Comparison of ENCODE assay signal across 20 mouse cellular contexts in genomic region chr1:167752661-167753060, GRCm38 (mm10).
DNase-seq lines count a peak whose midpoint lies in the region; ATAC-seq lines count a peak whose summit lies in the region.
"Had no signal": no experiment of that assay in that cellular context is flagged by ENCODE, and none has a peak within 500 bp of the region (broad histone marks: within the 10 kb centered on the region; RNA-seq: fewer than 3 reads in every experiment).

No protein-coding gene starts in this region.

- peak; percentile 6 for DNase-seq in kidney, adult 18-20 months
- peak; percentile 43 for DNase-seq in midbrain, embryonic 14.5 days
- peak; percentile 21 for DNase-seq in adrenal gland, postnatal 25 days
- DNase-seq in lung, postnatal 14 days: peak; percentile 26
- DNase-seq in c-Kit-positive CD71-positive TER-119-positive erythroid progenitor cells, embryonic 14.5 days (ENCODE audit: low spot score): no peak
- DNase-seq in left cerebral cortex, adult 8-10 months (ENCODE audit: low spot score in 2 of 2): no peak
- DNase-seq: cerebellum, adult 9-11 months; gastrocnemius, postnatal 25 days; heart, postnatal 36 days; layer of hippocampus, postnatal 36 days; thymus, postnatal 36 days had no signal

- no peak for ATAC-seq in kidney, embryonic 14.5 days (ENCODE audit: low FRiP score, low TSS enrichment)
- no peak for ATAC-seq in midbrain, embryonic 14.5 days (ENCODE audit: low FRiP score, low TSS enrichment)
- ATAC-seq in midbrain, embryonic 15.5 days (replicated peaks): no peak
- ATAC-seq: CD4-positive, CD25-positive, alpha-beta regulatory T cell, adult 4 months; inflammation-experienced regulatory T-cells, adult 6 months had no signal

- no peak overlapping the region for H3K27ac ChIP-seq in kidney, embryonic 14.5 days (ENCODE audit: low read depth, low read length)
- no peak overlapping the region for H3K27ac ChIP-seq in midbrain, embryonic 14.5 days (replicated peaks; ENCODE audit: low read depth, low read length)
- H3K27ac ChIP-seq in midbrain, embryonic 15.5 days: no peak overlapping the region
- H3K27ac ChIP-seq: liver, embryonic 15.5 days had no signal

- H3K4me3 ChIP-seq in kidney, embryonic 14.5 days (ENCODE audit: low read length): no peak overlapping the region
- H3K4me3 ChIP-seq in midbrain, embryonic 14.5 days (replicated peaks; ENCODE audit: low read depth, low read length): no peak overlapping the region
- H3K4me3 ChIP-seq in midbrain, embryonic 15.5 days: no peak overlapping the region
- H3K4me3 ChIP-seq: erythroblast, embryonic 14.5 days; liver, embryonic 15.5 days; megakaryocyte, embryonic 14.5 days; myocyte had no signal

- H3K9ac ChIP-seq in kidney, embryonic 14.5 days (ENCODE audit: low read depth, low read length): no peak overlapping the region
- no peak overlapping the region for H3K9ac ChIP-seq in midbrain, embryonic 14.5 days (replicated peaks; ENCODE audit: low read length)
- H3K9ac ChIP-seq in midbrain, embryonic 15.5 days: no peak overlapping the region
- H3K9ac ChIP-seq: liver, embryonic 15.5 days had no signal

- no peak overlapping the region for H3K4me2 ChIP-seq in kidney, embryonic 14.5 days (replicated peaks; ENCODE audit: low read depth, low read length)
- H3K4me2 ChIP-seq in midbrain, embryonic 14.5 days (ENCODE audit: low read length): no peak overlapping the region
- H3K4me2 ChIP-seq in midbrain, embryonic 15.5 days: no peak overlapping the region
- H3K4me2 ChIP-seq: heart, embryonic 11.5 days; liver, embryonic 15.5 days had no signal

- H3K9me3 ChIP-seq in kidney, embryonic 14.5 days (ENCODE audit: control insufficient read depth, low read length): no peaks in the 10 kb centered on the region
- no peaks in the 10 kb centered on the region for H3K9me3 ChIP-seq in midbrain, embryonic 14.5 days (ENCODE audit: control insufficient read depth, low read length)
- H3K9me3 ChIP-seq in midbrain, embryonic 15.5 days: no peaks in the 10 kb centered on the region
- H3K9me3 ChIP-seq: liver, embryonic 15.5 days had no signal

- H3K36me3 ChIP-seq in kidney, embryonic 14.5 days (ENCODE audit: control insufficient read depth, insufficient read depth, low read length): no peaks in the 10 kb centered on the region
- no peaks in the 10 kb centered on the region for H3K36me3 ChIP-seq in midbrain, embryonic 14.5 days (ENCODE audit: control insufficient read depth, insufficient read depth, low read length)
- H3K36me3 ChIP-seq in midbrain, embryonic 15.5 days (replicated peaks): no peaks in the 10 kb centered on the region
- H3K36me3 ChIP-seq: liver, embryonic 15.5 days had no signal

- 83% methylated on average over 5 of the region's 5 CpGs for WGBS in kidney, embryonic 14.5 days
- WGBS in midbrain, embryonic 14.5 days: 83% methylated on average over 5 of the region's 5 CpGs
- WGBS in midbrain, embryonic 15.5 days: 76% methylated on average over 5 of the region's 5 CpGs

- peaks cover 8% of the 10 kb centered on the region; the same call in 1 of the 2 replicates for H3K27me3 ChIP-seq in kidney, embryonic 14.5 days (ENCODE audit: control insufficient read depth, insufficient read depth, low read length)
- H3K27me3 ChIP-seq in midbrain, embryonic 14.5 days (ENCODE audit: control insufficient read depth, insufficient read depth, low read length): peaks cover 20% of the 10 kb centered on the region
- peaks cover 12% of the 10 kb centered on the region for H3K27me3 ChIP-seq in midbrain, embryonic 15.5 days (replicated peaks)
- H3K27me3 ChIP-seq: liver, embryonic 15.5 days; megakaryocyte, embryonic 14.5 days had no signal

- H3K4me1 ChIP-seq in kidney, embryonic 14.5 days (ENCODE audit: control insufficient read depth, insufficient read depth, low read length): peaks cover 7% of the 10 kb centered on the region; the same call in 1 of the 2 replicates
- no peaks in the 10 kb centered on the region for H3K4me1 ChIP-seq in midbrain, embryonic 14.5 days (ENCODE audit: control insufficient read depth, insufficient read depth, low read length)
- H3K4me1 ChIP-seq in midbrain, embryonic 15.5 days: 0 out of 2 replicates have a peak, but pooled peaks cover 8% of the 10 kb centered on the region
- H3K4me1 ChIP-seq: liver, embryonic 15.5 days; megakaryocyte, embryonic 14.5 days had no signal

Comparison
In these comparisons a context has a peak if more than half of its experiments do, and no peak if none do; other contexts are left out.
1. DNase-seq: peak in kidney, adult 18-20 months (single experiment), midbrain, embryonic 14.5 days (single experiment), adrenal gland, postnatal 25 days (single experiment) and lung, postnatal 14 days (single experiment); none in c-Kit-positive CD71-positive TER-119-positive erythroid progenitor cells, embryonic 14.5 days (single experiment) and left cerebral cortex, adult 8-10 months (0 of 2).